Mouse (Mus musculus) forelimb bud, embryonic 11.5 days (tissue): ENCODE results near the gene Cd200r3.

Source experiments
- DNase-seq: peaks from one replicate; pipeline ENCODE4 v3.0.0-alpha.2; 2012; ENCODE audit warnings: low read depth, low spot score

The Cd200r3 gene

GRCm38 (mm10) chr16:44988667-44989357, 45.3 kb downstream of the Cd200r3 start:
- no peak for DNase-seq

GRCm38 (mm10) chr16:44993319-44994019, 50.0 kb downstream of the Cd200r3 start:
- DNase-seq, result no peak

DNA sequence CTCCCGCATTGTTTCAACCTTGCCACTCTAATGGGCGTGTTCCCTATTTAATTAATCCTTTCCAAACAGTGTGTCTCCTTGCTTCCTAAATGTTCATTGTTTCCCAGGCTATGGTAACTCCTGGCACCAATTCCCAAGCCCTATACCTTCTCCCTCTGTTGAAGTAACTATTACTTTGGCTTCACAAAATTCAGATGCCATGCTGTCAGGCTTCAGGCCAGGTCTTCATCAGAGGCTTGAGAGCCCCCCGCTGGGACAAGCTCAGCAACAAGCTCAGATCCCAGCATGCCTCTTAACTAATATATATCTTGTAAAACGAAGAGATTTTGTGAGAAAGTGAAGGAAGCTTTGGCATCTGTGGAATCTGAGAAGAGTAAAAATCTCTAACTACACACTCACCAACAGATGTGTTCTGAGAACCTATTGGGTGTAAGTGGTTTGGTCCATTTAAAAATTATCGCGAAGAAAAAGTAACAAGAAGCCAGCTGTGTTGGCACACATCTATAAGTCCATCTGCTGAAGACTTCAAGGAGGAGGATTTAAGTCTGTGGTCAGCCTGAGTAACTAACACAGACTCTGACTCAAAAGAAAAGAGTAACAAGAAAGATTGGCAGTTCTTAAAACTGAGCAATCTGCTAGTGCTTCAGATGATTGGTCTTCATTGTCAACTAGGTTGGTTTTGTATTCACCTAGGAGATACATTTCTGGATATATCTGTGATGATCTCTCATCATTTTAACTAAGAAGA, 50.9 kb downstream of the Cd200r3 start:
- no peak for DNase-seq

GRCm38 (mm10) chr16:44995111-44995510, 51.6 kb downstream of the Cd200r3 start:
- no peak for DNase-seq

- DNase-seq, result no peak
These were observed 53.2 kb downstream of the Cd200r3 start for GRCm38 (mm10) chr16:44996701-44997100.

- no peak for DNase-seq
These were observed 56.1 kb downstream of the Cd200r3 start for GRCm38 (mm10) chr16:44999537-44999936.

DNA sequence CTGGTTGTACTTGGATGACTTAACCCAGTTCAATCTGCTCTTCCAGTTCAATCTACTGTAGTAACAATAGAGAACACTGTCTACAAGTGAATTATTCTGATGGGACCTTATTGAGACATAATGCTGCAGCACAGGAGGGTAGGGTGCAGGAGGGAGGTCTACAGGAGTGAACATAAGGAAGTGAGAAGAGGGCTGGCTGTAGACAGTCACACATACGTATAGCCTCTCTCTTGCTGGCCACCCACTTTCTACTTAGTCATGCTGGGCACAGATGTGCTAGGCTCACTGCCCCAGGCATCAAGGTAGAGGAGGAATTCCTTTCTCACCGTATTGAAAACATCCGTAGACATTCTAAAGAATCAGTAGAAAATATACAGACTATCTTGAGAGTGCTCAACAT, 61.0 kb downstream of the Cd200r3 start:
- DNase-seq, result no peak

- no peak for DNase-seq
These were observed 61.8 kb downstream of the Cd200r3 start for GRCm38 (mm10) chr16:45005280-45005679.

DNA sequence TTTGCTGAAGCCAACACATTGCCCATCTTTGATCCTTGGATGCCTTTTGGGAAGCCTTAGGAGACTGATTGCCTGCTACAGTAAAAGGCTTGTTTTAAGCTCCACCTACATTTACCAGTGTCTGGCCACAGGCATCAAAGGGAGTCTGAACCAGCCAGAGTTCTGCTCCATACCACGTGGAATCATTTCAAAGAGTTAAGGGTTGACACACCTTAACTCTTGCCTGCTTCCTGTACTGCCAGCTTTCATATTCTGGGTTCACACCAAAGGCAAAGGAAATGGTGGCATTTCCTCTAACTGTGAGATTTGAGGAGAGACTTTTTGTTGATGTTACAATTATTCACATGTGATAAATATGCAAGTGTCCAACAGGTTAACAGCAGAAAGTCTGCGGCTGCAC, 63.5 kb downstream of the Cd200r3 start:
- no peak for DNase-seq

DNA sequence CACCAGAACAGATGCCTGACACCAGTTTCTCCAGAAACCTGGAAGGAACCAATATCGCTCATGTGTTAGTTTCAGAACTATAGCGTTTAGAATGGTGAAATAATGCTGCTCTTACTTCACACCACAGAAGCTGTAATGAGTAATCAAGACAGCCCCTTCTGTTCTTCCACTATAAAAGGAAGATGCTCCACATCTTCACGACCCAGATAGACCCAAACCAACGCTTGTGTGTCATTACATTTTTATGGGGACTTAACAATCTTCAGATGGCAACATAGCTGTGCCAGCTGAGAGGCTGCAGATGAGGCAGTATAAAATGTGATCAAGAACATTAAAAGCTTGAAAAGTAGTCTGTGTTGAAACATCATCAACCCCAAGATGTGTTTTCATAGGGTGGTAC, 64.3 kb downstream of the Cd200r3 start:
- DNase-seq, result no peak

DNA sequence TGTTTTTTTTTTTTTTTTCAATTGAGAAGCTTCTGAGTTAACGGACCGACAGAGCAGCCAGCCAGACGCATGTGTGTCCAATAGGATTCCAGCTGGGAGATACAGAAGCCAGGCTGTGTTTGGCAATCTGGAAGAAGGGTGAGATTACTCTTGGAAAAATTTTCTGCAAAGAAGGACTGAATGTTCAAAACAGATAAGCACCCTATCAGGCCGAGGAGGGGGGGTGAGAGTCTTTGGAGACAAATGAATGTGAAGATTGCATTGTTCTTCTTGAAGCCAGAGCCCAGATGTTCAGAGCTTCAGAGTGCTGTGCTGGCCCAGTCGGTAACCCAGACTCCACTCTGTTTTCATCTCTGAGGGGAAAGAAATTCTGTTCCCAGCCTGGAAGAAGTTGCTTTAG, 66.2 kb downstream of the Cd200r3 start:
- no peak for DNase-seq

GRCm38 (mm10) chr16:45015591-45015990, 72.1 kb downstream of the Cd200r3 start:
- no peak for DNase-seq

DNA sequence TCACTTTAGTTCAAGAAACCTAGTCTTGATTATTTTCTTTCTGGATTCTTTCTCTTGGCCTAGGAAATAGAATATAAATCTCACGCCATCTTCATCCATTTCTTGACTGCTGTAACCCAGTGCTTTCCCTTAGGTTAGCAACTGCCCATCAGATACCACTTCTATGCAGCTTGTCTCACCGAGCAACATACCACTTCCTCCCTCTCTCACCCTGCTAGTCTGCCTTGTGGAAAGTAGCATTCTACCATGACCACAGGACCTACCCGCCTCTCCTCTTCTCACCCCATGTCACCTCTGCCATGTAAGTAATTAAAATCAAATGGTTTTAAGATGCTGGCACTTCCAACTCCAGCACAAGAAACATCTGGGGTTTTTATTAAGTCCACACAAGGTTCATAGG, 73.0 kb downstream of the Cd200r3 start:
- DNase-seq, result no peak

DNA sequence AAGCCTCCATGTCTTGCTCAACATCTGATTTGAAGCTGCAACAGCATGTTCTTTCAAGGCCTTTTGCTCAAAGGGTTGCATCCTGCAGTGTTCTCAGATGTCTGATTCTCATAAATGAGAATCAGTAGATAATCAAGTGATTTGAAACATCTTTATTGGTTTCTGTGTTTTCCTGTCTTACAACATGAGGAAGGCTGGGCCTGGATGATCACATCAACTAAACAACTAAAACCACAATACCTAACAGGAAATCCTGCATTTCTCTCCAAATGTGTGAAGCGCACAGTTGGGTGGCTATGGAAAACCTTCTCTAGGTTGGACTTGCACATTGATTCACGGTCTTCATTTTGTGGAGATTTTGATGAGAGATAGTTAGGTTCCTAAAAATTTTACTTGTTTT, 75.4 kb downstream of the Cd200r3 start:
- DNase-seq, result no peak

GRCm38 (mm10) chr16:45020055-45020454, 76.6 kb downstream of the Cd200r3 start:
- no peak for DNase-seq

- no peak for DNase-seq
These were observed 77.3 kb downstream of the Cd200r3 start for GRCm38 (mm10) chr16:45020669-45021309.

GRCm38 (mm10) chr16:45021443-45021842, 78.0 kb downstream of the Cd200r3 start:
- no peak for DNase-seq

GRCm38 (mm10) chr16:45023904-45024303, 80.4 kb downstream of the Cd200r3 start:
- DNase-seq, result peak; percentile 11

DNA sequence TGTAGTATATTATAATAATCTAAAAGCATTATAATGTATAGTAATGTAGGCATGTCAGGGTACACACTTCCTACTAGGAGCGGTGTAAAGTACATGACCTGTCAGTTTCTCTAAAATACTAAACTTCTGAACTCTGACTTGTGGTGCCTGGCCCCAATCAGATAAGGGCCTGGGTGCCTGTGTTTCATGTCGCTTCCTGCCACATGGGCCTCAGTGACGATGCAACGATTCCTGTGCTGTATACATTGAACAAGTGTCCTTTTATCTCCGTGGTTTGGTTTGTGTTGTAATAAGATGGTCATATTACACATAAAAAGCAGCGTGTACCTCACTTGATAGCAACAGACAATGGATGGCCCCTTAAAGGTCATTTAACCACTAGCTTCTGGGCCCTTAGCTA, 81.8 kb downstream of the Cd200r3 start:
- no peak for DNase-seq

DNA sequence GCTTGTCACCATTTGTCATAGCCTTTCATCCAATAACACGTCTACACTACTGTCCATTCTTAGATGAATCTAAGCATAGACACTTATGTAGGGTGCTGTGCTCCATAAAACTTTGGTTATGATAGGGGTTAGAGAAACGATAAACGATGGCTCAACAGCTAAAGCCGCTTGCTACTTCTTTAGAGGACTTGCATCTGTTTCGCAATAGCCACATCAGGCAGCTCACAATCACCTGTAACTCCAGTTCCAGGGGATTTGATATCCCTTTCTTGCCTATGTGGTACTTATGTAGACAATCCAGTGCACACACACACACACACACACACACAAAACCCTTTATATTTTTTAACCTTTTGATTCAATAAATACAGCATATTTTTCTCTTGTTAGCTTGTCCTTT, 85.6 kb downstream of the Cd200r3 start:
- DNase-seq, result no peak

DNA sequence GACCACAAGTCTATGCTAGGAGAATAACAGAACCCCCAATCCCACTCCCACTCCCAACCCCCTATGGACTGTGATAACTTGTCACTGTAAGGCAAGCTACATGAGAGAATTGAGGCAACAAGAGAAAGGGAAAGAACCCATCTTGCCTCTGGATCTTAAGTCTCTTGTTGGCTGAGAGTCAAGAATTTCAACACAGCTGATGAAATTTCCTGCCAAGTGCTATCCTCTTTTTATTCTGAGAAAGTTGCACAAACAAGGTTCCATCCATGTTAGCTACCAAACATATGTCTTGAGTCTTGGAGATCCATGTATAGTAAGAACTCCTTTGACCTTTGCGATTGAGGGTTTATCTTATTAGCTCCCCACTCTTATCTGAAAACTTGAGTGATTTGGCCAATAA, 86.0 kb downstream of the Cd200r3 start:
- DNase-seq, result no peak

DNA sequence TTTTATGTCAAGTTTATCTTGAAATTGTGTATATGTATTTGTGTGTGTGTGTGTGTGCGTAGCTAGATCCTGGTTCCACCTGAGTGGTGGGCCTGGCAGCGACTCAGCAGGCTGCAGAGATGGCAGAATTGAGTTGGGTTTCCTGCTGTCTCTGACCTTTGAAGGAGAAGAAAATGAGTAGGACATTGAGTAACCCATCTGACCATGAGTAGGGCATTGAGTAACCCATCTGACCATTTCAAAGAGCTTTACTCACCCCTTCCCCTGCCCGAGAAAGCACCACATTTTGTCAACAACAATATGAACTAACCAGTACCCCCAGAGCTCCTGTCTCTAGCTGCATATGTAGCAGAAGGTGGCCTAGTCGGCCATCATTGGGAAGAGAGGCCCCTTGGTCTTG, 86.6 kb downstream of the Cd200r3 start:
- DNase-seq, result no peak
